Mouse (Mus musculus) MEL (cell line): Measurements from ENCODE around the gene Pole3. TPM values are rescaled to one million over a fixed set of nuclear protein-coding genes. Genes with fewer than 3 reads are reported as not detected.

Experiments
- DNase-seq: peaks from one replicate; pipeline ENCODE4 v3.0.0; 2011; ENCODE audit warnings: low read depth, low spot score
- H3K27ac ChIP-seq: 2 replicates; pipeline ENCODE4 v1.5.1; 2012; ENCODE audit warnings: low read depth, mild to moderate bottlenecking, control low read depth, low read length, moderate library complexity; ENCODE audit not compliant: control insufficient read depth
- H3K27me3 ChIP-seq, 2 experiments: fragments of 150-350 bp in 1 of 2; sonication (generic) in 1 of 2; 2 replicates each; pipeline ENCODE4 v1.6.1; 2012; ENCODE audit warnings: low read length in 2 of 2, mild to moderate bottlenecking in 2 of 2, improper control_type of control experiment in 1 of 2, moderate library complexity in 1 of 2; ENCODE audit not compliant: insufficient read depth in 2 of 2, control insufficient read depth in 1 of 2
- H3K36me3 ChIP-seq, 2 experiments: 2 replicates each; pipeline ENCODE4 v1.6.1; 2012 to 2014; ENCODE audit warnings: low read length in 2 of 2, improper control_type of control experiment in 1 of 2, inconsistent platforms in 1 of 2, mild to moderate bottlenecking in 1 of 2; ENCODE audit not compliant: insufficient read depth in 2 of 2, control insufficient read depth in 1 of 2
- H3K4me1 ChIP-seq, 2 experiments: fragments of 150-350 bp in 1 of 2; sonication (generic) in 1 of 2; 2 replicates each; pipeline ENCODE4 v1.6.1; 2012; ENCODE audit warnings: low read length in 2 of 2, improper control_type of control experiment in 1 of 2, mild to moderate bottlenecking in 1 of 2; ENCODE audit not compliant: insufficient read depth in 2 of 2, control insufficient read depth in 1 of 2
- H3K4me3 ChIP-seq, 2 experiments: fragments of 150-350 bp in 1 of 2; sonication (generic) in 1 of 2; 2 replicates each; pipeline ENCODE4 v1.5.1; 2012; ENCODE audit warnings: low read depth in 2 of 2, low read length in 2 of 2, mild to moderate bottlenecking in 2 of 2, moderate library complexity in 2 of 2, control low read depth in 1 of 2, improper control_type of control experiment in 1 of 2; ENCODE audit not compliant: control insufficient read depth in 1 of 2, insufficient read depth in 1 of 2
- H3K79me2 ChIP-seq: 2 replicates; pipeline ENCODE4 v1.6.1; 2012; ENCODE audit warnings: mild to moderate bottlenecking, low read length, moderate library complexity; ENCODE audit not compliant: control insufficient read depth, poor library complexity, insufficient read depth
- H3K9ac ChIP-seq: 2 replicates; pipeline ENCODE4 v1.6.1; 2012; ENCODE audit warnings: low read depth, mild to moderate bottlenecking, control low read depth, low read length, moderate library complexity; ENCODE audit not compliant: control insufficient read depth, poor library complexity, severe bottlenecking
- H3K9me3 ChIP-seq: fragments of 150-350 bp; sonication (generic); replicated peaks from 2 replicates; pipeline ENCODE4 v1.6.1; 2012; ENCODE audit warnings: mild to moderate bottlenecking, low read length, improper control_type of control experiment, moderate library complexity; ENCODE audit not compliant: insufficient read depth
- CHD2 ChIP-seq: IDR thresholded peaks from 2 replicates; pipeline ENCODE4 v1.6.1; 2011; ENCODE audit warnings: low read length, improper control_type of control experiment
- CTCF ChIP-seq, 3 experiments: IDR thresholded peaks in 2 of 3; conservative IDR thresholded peaks in 1 of 3; 2 replicates each; pipeline ENCODE4 v1.5.1; 2011 to 2012; ENCODE audit warnings: low read length in 3 of 3, low read depth in 2 of 3, mild to moderate bottlenecking in 2 of 3, improper control_type of control experiment in 1 of 3, inconsistent platforms in 1 of 3, mixed read lengths in 1 of 3, moderate library complexity in 1 of 3; ENCODE audit not compliant: control insufficient read depth in 1 of 3, insufficient read depth in 1 of 3, poor library complexity in 1 of 3, severe bottlenecking in 1 of 3
- ELF1 ChIP-seq: IDR thresholded peaks from 2 replicates; pipeline ENCODE4 v1.6.1; 2014; ENCODE audit warnings: low read depth, mild to moderate bottlenecking, inconsistent platforms, low read length, improper control_type of control experiment, moderate library complexity
- HCFC1 ChIP-seq: IDR thresholded peaks from 2 replicates; pipeline ENCODE4 v1.6.1; 2012; ENCODE audit warnings: low read depth, mild to moderate bottlenecking, inconsistent platforms, low read length, improper control_type of control experiment, moderate library complexity
- MAX ChIP-seq: IDR thresholded peaks from 2 replicates; pipeline ENCODE4 v1.6.1; 2011; ENCODE audit warnings: low read length, improper control_type of control experiment
- MAZ ChIP-seq: IDR thresholded peaks from 2 replicates; pipeline ENCODE4 v1.6.1; 2012; ENCODE audit warnings: low read depth, mild to moderate bottlenecking, inconsistent platforms, low read length, improper control_type of control experiment
- MEF2A ChIP-seq: IDR thresholded peaks from 2 replicates; pipeline ENCODE4 v1.6.1; 2014; ENCODE audit warnings: low read depth, mild to moderate bottlenecking, inconsistent platforms, low read length, improper control_type of control experiment; ENCODE audit not compliant: poor library complexity, insufficient replicate concordance, severe bottlenecking; ENCODE audit errors: extremely low read depth
- MXI1 ChIP-seq: IDR thresholded peaks from 2 replicates; pipeline ENCODE4 v1.6.1; 2011; ENCODE audit warnings: mild to moderate bottlenecking, low read depth, low read length, improper control_type of control experiment
- MYB ChIP-seq: IDR thresholded peaks from 2 replicates; pipeline ENCODE4 v1.6.1; 2011; ENCODE audit warnings: mild to moderate bottlenecking, low read depth, low read length, improper control_type of control experiment
- RCOR1 ChIP-seq: IDR thresholded peaks from 2 replicates; pipeline ENCODE4 v1.6.1; 2012; ENCODE audit warnings: low read depth, mild to moderate bottlenecking, inconsistent platforms, low read length, improper control_type of control experiment
- SIN3A ChIP-seq: IDR thresholded peaks from 2 replicates; pipeline ENCODE4 v1.6.1; 2012; ENCODE audit warnings: low read length, improper control_type of control experiment, inconsistent platforms
- TAL1 ChIP-seq: IDR thresholded peaks from 2 replicates; pipeline ENCODE4 v1.6.1; 2012; ENCODE audit warnings: mild to moderate bottlenecking, inconsistent platforms, low read length, moderate library complexity, mixed read lengths
- TBP ChIP-seq: IDR thresholded peaks from 2 replicates; pipeline ENCODE4 v1.8.0; 2011; ENCODE audit warnings: low read depth, low read length, improper control_type of control experiment
- UBTF ChIP-seq: IDR thresholded peaks from 2 replicates; pipeline ENCODE4 v1.6.1; 2012; ENCODE audit warnings: low read depth, mild to moderate bottlenecking, inconsistent platforms, low read length, improper control_type of control experiment, moderate library complexity, borderline replicate concordance; ENCODE audit not compliant: insufficient read depth
- USF1 ChIP-seq: IDR thresholded peaks from 2 replicates; pipeline ENCODE4 v1.6.1; 2014; ENCODE audit warnings: low read depth, mild to moderate bottlenecking, inconsistent platforms, low read length, improper control_type of control experiment, moderate library complexity
- USF2 ChIP-seq, 2 experiments: IDR thresholded peaks; 2 replicates each; pipeline ENCODE4 v1.6.1; 2011 to 2012; ENCODE audit warnings: improper control_type of control experiment in 2 of 2, low read length in 2 of 2, borderline replicate concordance in 1 of 2, inconsistent platforms in 1 of 2, low read depth in 1 of 2, mild to moderate bottlenecking in 1 of 2; ENCODE audit not compliant: insufficient read depth in 1 of 2
- ZKSCAN1 ChIP-seq: IDR thresholded peaks from 2 replicates; pipeline ENCODE4 v1.6.1; 2012; ENCODE audit warnings: low read depth, mild to moderate bottlenecking, inconsistent platforms, low read length, improper control_type of control experiment, moderate library complexity
- ZNF384 ChIP-seq: IDR thresholded peaks from 2 replicates; pipeline ENCODE4 v1.6.1; 2012; ENCODE audit warnings: low read depth, mild to moderate bottlenecking, inconsistent platforms, low read length, improper control_type of control experiment
- polyA plus RNA-seq, 2 experiments: library from polyadenylated mRNA; stranded (reverse) in 1 of 2; unstranded in 1 of 2; fragments of >175 nt in 1 of 2; fragments of >200 nt in 1 of 2; gene quantifications; 2 replicates each; pipeline versions ENCODE4 v1.2.1 to v1.2.4; 2012; ENCODE audit warnings: low replicate concordance in 2 of 2, low read depth in 1 of 2; ENCODE audit not compliant: insufficient read length in 2 of 2, insufficient read depth in 1 of 2, missing spikeins in 1 of 2
- total RNA-seq: library from RNA; depleted of rRNA; stranded (reverse); fragments of 300-350 nt; gene quantifications from 2 replicates; pipeline ENCODE4 v1.2.3, GENCODE M21; 2012; rRNA removed

Pole3 gene
- 51.4 and 63.6 TPM in 2 replicates for total RNA-seq
- polyA plus RNA-seq, result 100 to 1,000 TPM in 1 of 2 experiments, not detected in 1; 103 TPM

- Histone ChIP-seq H3K27ac (peak within 1 kb of the TSS; percentile 96), H3K4me3 (peak within 1 kb of the TSS; percentile 60 to 98), H3K9me3 (no peaks in the 10 kb centered on the region), H3K27me3 (no peaks in the 10 kb centered on the region), H3K36me3 (peaks cover 0 to 32% of the 10 kb centered on the region in 2 experiments; a peak in 2 of 4 replicates), H3K4me1 (peaks cover 18 to 27% of the 10 kb centered on the region in 2 experiments), H3K79me2 (peaks cover 16% of the 10 kb centered on the region), H3K9ac (peak within 1 kb of the TSS; percentile 96)
- no peak for TF ChIP-seq ZKSCAN1
- no peak for TF ChIP-seq RCOR1
- peak; percentile 98 for DNase-seq
Observed at GRCm38 (mm10) chr4:62524651-62525488, at the start of gene Pole3, which contains the start of gene 4933430I17Rik. TSS of gene Pole3 (minus strand) at chr4:62525068. TSS of gene 4933430I17Rik (plus strand) at chr4:62525369.

GRCm38 (mm10) chr4:62570029-62570428 lies 45.2 kb upstream of the Pole3 start:
- Histone ChIP-seq H3K9me3 (no peaks in the 10 kb centered on the region), H3K79me2 (no peaks in the 10 kb centered on the region), H3K36me3 (no peaks in the 10 kb centered on the region), H3K27ac (no peak overlapping the region), H3K4me1 (no peaks in the 10 kb centered on the region), H3K9ac (no peak overlapping the region), H3K27me3 (no peaks in the 10 kb centered on the region), H3K4me3 (no peak overlapping the region)
- no peak for DNase-seq
- TF ChIP-seq MAX, result no peak
- no peak for TF ChIP-seq ZNF384
- no peak for TF ChIP-seq ELF1
- TF ChIP-seq USF2 (IDR thresholded peaks at IDR 0.05; ENCODE audit: borderline replicate concordance in 1 of 2, insufficient read depth in 1 of 2, low read depth in 1 of 2, low read length in 2 of 2), result no peak
- TF ChIP-seq SIN3A, result no peak
- no peak for TF ChIP-seq MEF2A
- TF ChIP-seq TAL1, result no peak
- TF ChIP-seq CTCF (IDR thresholded peaks at IDR 0.05 in 2 of 3, conservative IDR thresholded peaks at IDR 0.05 in 1 of 3; ENCODE audit: control insufficient read depth in 1 of 3, insufficient read depth in 1 of 3, low read depth in 2 of 3, low read length in 3 of 3, poor library complexity in 1 of 3, severe bottlenecking in 1 of 3), result no peak

GRCm38 (mm10) chr4:62569603-62570002 lies 44.7 kb upstream of the Pole3 start:
- Histone ChIP-seq H3K4me1 (no peaks in the 10 kb centered on the region), H3K27me3 (no peaks in the 10 kb centered on the region), H3K9ac (no peak overlapping the region), H3K36me3 (no peaks in the 10 kb centered on the region), H3K9me3 (no peaks in the 10 kb centered on the region), H3K4me3 (no peak overlapping the region), H3K27ac (no peak overlapping the region), H3K79me2 (no peaks in the 10 kb centered on the region)
- no peak for DNase-seq
- TF ChIP-seq MXI1 (no peak), USF1 (no peak), ZKSCAN1 (no peak), CTCF (IDR thresholded peaks at IDR 0.05 in 2 of 3, conservative IDR thresholded peaks at IDR 0.05 in 1 of 3; ENCODE audit: control insufficient read depth in 1 of 3, insufficient read depth in 1 of 3, low read depth in 2 of 3, low read length in 3 of 3, poor library complexity in 1 of 3, severe bottlenecking in 1 of 3) (no peak), CHD2 (no peak), ZNF384 (no peak), MAZ (no peak), ELF1 (no peak), MYB (no peak), TBP (no peak), UBTF (no peak), USF2 (IDR thresholded peaks at IDR 0.05; ENCODE audit: borderline replicate concordance in 1 of 2, insufficient read depth in 1 of 2, low read depth in 1 of 2, low read length in 2 of 2) (no peak), HCFC1 (no peak)
- TF ChIP-seq, all 39 proteins: peak for 0
